Mouse (Mus musculus) T-helper 2 cell (primary cell): ENCODE data around the gene Iqgap2.

Source experiments
- in situ Hi-C: fragments of 300-600 bp; cut with MboI, MseI; formaldehyde crosslinking; loops from one replicate; pipeline ENCODE4 v1.15.1; 2025; ENCODE audit warnings: high pct_unique_total_duplicates

The Iqgap2 gene

GRCm38 (mm10) chr13:95831760-95832159 lies 60.0 kb downstream of the Iqgap2 start:
- in situ Hi-C loops = no loop called here

- in situ Hi-C loops = no loop called here
Measured at GRCm38 (mm10) chr13:95829431-95830171, 62.1 kb downstream of the Iqgap2 start.

- in situ Hi-C loops = no loop called here
Measured at GRCm38 (mm10) chr13:95828616-95829015, 63.1 kb downstream of the Iqgap2 start.

- in situ Hi-C loops = no loop called here
Measured at GRCm38 (mm10) chr13:95826178-95826577, 65.5 kb downstream of the Iqgap2 start.

GRCm38 (mm10) chr13:95822918-95823317 lies 68.8 kb downstream of the Iqgap2 start:
- in situ Hi-C loops = no loop called here

GRCm38 (mm10) chr13:95820071-95820470 lies 71.7 kb downstream of the Iqgap2 start:
- in situ Hi-C loops = no loop called here

- in situ Hi-C loops = no loop called here
Measured at GRCm38 (mm10) chr13:95818941-95819340, 72.8 kb downstream of the Iqgap2 start.

GRCm38 (mm10) chr13:95813643-95814042 lies 78.1 kb downstream of the Iqgap2 start:
- in situ Hi-C loops = no loop called here

- in situ Hi-C loops = no loop called here
Measured at GRCm38 (mm10) chr13:95810796-95811195, 80.9 kb downstream of the Iqgap2 start.

GRCm38 (mm10) chr13:95807106-95807750 lies 84.5 kb downstream of the Iqgap2 start:
- in situ Hi-C loops = no loop called here

- in situ Hi-C loops = no loop called here
Measured at GRCm38 (mm10) chr13:95805469-95806166, 86.1 kb downstream of the Iqgap2 start.

- in situ Hi-C loops = no loop called here
Measured at GRCm38 (mm10) chr13:95804113-95804512, 87.6 kb downstream of the Iqgap2 start.

GRCm38 (mm10) chr13:95800925-95801324 lies 90.8 kb downstream of the Iqgap2 start:
- in situ Hi-C loops = no loop called here

GRCm38 (mm10) chr13:95799322-95799721 lies 92.4 kb downstream of the Iqgap2 start:
- in situ Hi-C loops = no loop called here

GRCm38 (mm10) chr13:95798721-95799120 lies 93.0 kb downstream of the Iqgap2 start:
- in situ Hi-C loops = no loop called here

- in situ Hi-C loops = no loop called here
Measured at GRCm38 (mm10) chr13:95797530-95797929, 94.2 kb downstream of the Iqgap2 start.

GRCm38 (mm10) chr13:95794346-95794745 lies 97.4 kb downstream of the Iqgap2 start:
- in situ Hi-C loops = no loop called here

- in situ Hi-C loops = no loop called here
Measured at GRCm38 (mm10) chr13:95790883-95791282, 100.8 kb downstream of the Iqgap2 start.

GRCm38 (mm10) chr13:95788631-95789376 lies 102.9 kb downstream of the Iqgap2 start:
- in situ Hi-C loops = no loop called here

- in situ Hi-C loops = no loop called here
Measured at GRCm38 (mm10) chr13:95782969-95783332, 108.8 kb downstream of the Iqgap2 start.

GRCm38 (mm10) chr13:95782311-95782968 lies 109.3 kb downstream of the Iqgap2 start:
- in situ Hi-C loops = no loop called here
